Mouse (Mus musculus) layer of hippocampus, adult 2 months (tissue): ENCODE results near the gene Gimap8. TPM values are rescaled to one million over a fixed set of nuclear protein-coding genes. Genes with fewer than 3 reads are reported as not detected.
"Not testable (repeated sequence)": the region's sequence is repeated elsewhere in the genome, so short reads cannot be mapped to it uniquely, and the experiment has no call there.

Source experiments
- DNase-seq, 2 experiments: peaks; one replicate each; pipeline ENCODE4 v3.0.0; 2022; ENCODE audit warnings: low spot score in 2 of 2
- H3K27ac ChIP-seq: fragments of 200-600 bp; 2 replicates; pipeline ENCODE4 v1.8.1; 2022
- H3K4me3 ChIP-seq: fragments of 200-600 bp; 2 replicates; pipeline ENCODE4 v1.8.1; 2022; ENCODE audit warnings: mild to moderate bottlenecking
- CTCF ChIP-seq: fragments of 200-600 bp; conservative IDR thresholded peaks from 2 replicates; pipeline ENCODE4 v1.8.1; 2022; ENCODE audit warnings: antibody characterized with exemption, mild to moderate bottlenecking, moderate library complexity
- total RNA-seq, 2 experiments: library from RNA; stranded (reverse); gene quantifications; 2 replicates each; pipeline ENCODE4 v1.2.3; 2021

The Gimap8 gene
- total RNA-seq, 2 experiments from 2014 or later = 0.81 to 0.97 TPM

DNA sequence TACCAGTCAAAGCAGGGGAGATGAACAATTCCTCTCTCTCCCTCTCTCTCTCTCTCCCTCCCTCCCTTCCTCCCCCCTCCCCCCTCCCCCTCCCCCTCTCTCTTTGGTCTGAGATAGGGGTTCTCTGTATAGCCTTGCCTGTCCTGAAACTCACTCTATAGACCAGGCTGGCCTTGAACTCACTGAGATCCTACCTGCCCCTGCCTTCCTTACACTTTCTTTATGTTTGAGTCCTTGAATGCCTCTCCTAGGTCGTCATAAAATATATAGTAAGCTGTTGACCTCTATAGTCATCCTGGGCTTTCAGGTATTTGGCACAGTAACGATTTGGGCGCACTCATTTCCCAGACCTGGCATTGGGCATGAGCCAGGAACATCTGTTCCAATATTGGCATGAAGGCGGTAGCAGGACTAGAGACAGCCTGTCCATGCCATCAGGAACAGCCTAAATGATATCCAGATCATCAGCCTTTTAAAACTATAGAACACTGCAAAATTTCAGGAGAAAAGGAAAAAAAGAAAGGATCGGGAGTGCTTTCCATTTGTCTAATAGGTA lies 29.9 kb downstream of the Gimap8 start:
- no peak overlapping the region for H3K27ac ChIP-seq
- H3K4me3 ChIP-seq = no peak overlapping the region
- no peak for DNase-seq
- no peak for TF ChIP-seq CTCF

DNA sequence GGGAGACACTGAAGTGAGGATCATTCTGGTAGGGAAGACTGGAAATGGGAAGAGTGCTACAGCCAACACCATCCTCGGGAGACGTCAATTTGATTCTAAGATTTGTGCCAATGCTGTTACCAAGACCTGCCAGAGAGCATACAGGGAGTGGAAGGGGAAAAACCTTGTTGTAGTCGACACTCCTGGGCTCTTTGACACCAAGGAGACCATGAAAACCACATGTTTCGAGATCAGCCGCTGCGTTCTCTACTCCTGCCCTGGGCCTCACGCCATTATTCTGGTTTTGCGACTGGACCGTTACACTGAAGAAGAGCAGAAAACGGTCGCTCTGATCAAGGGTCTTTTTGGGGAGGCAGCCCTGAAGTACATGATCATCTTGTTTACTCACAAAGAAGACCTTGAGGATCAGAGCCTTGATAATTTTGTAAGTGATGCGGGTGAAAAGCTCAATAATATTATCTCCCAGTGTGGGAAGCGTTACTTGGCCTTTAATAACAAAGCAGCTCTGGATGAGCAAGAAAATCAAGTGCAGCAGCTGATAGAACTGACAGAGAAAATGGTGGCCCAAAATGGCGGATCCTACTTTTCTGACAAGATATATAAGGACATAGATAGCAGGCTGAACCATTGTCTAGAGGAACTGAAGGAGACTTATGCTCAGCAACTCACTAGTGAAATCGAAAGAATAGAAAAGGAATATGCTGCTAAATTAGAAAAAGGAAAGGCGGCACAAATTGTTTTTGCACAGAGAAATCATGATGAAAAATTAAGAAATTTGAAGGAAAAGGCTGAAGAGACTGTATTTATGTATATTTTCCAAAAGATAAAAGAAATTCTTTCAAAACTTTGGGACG lies 30.7 kb downstream of the Gimap8 start:
- no peak overlapping the region for H3K4me3 ChIP-seq
- no peak overlapping the region for H3K27ac ChIP-seq
- DNase-seq = no peak
- no peak for TF ChIP-seq CTCF

DNA sequence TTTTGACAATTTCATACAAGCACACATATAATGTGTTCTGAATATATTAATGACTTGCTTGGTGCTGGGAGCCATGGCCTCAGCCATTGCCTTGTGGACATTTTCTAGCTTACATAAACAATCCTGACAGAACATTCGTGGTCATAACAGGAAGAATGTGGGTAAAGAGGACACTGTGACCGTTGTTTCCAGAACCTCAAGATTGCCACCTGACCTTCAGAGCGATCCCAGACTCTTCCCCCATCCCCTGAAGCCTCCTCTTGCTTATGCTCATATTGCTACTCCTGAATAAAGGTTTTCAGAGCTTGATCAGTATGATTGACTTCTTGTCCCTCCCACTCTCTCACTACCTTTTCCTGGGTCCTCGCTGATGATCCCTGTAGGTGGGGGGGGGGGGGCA lies 31.4 kb downstream of the Gimap8 start:
- Histone ChIP-seq H3K27ac (no peak overlapping the region), H3K4me3 (no peak overlapping the region)
- TF ChIP-seq CTCF = no peak
- no peak for DNase-seq

DNA sequence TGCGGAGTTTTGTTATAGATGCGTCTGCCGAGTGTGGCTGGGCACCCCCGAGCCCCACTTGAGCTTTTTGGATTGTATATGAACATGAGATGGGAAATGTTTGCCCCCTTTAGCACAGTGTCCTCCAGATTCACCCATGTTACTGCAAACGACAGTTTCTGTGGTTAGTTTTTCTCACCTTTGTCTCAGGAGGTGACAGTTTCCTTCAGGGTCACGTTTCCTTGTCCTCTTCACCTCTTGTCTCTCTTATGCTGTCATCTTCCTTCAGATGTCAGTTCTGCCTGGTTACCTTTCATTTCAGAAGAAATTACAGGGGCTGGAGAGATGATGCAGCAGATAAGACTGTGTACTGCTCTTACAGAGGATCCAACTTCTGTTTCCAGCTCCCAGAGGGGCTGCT lies 32.7 kb downstream of the Gimap8 start:
- no peak for DNase-seq
- no peak overlapping the region for H3K4me3 ChIP-seq
- H3K27ac ChIP-seq = no peak overlapping the region
- TF ChIP-seq CTCF = no peak

DNA sequence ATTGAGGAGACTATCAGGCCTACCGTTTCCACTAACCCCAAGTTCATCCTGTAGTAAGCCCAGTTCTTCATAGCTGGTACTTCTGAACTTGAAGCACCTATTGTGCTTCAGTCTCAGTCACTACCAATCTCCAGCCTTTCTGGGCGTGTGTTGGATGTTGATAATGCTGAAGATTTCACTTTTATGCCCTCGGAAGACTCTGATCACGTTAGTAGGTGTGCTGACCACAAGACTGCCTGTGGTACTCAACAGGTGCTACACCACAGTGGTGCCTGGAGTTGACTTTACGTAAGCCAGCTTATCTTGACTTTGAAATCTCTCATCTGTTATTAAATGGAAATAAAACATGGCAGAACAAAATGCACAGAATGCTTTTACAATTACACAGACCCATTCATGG lies 33.4 kb downstream of the Gimap8 start:
- Histone ChIP-seq H3K4me3 (no peak overlapping the region), H3K27ac (no peak overlapping the region)
- no peak for DNase-seq
- TF ChIP-seq CTCF = no peak

DNA sequence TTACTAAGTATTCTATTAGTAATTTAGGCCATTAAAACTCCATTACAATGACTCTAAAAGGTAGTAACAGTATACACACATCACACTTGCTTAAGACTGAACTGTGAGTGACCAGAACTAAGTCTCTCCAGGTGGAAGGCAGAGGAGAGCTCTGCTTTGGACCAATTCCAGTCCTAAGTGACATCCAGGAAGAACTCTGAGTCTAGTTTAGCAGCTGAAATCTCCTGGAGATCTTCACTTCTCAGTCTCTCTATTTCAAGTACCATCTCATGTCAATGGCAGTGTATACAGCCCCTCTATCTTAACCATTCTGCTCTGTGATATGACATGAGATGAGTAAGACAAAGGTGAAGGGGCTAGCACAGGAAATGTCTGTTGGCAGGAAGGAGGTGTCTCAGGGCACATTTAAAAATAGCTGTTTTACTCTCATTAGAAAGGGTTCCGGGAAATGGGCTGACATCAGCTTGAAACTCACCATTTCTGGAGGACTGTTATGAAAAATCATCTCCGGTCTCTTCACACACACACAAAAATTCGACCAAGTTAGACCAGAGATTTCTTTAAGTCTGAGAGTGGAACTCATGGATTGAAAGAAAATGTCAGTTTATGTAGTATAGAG lies 34.5 kb downstream of the Gimap8 start:
- TF ChIP-seq CTCF = no peak
- Histone ChIP-seq H3K4me3 (no peak overlapping the region), H3K27ac (no peak overlapping the region)
- no peak for DNase-seq

DNA sequence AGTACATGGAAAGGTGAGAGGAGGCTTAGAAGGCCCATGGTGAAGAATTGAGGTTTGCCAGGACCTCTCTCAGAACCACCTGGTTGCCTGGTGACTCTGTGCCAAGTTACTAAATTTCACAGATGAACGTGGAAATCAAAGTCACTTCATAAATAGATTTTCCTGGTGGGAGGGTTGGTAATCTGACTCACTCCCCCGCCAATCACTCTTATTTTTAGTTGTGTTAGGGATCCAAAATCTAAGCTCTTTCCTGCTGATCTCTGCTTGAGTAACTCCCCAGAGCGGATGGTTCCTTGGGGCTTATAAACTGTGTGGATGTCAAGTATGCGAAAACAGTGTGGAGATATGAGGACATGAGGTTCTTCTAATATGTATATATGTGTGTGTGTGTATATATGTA lies 35.2 kb downstream of the Gimap8 start:
- TF ChIP-seq CTCF = no peak
- peak in 1 of 2 experiments; percentile 4 for DNase-seq
- no peak overlapping the region for H3K4me3 ChIP-seq
- no peak overlapping the region for H3K27ac ChIP-seq

DNA sequence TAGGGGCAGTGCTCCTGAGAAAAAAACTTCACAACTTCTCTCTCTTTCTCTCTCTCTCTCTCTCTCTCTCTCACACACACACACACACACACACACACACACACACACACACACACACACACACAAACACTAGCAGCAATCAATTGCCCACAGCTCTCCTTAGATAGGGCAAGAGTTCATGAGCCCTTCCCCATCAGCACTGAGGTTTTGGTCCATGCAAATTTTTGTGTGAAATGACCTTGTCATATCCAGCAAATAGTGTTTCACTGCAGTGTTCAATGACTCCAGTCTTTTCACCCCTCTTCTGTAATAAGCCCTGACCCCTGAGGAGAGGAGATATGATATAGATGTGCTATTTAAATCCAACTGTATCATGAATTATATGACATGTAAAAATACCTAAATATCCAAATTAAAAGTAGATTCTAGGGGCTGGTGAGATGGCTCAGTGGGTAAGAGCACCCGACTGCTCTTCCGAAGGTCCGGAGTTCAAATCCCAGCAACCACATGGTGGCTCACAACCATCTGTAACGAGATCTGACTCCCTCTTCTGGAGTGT lies 36.3 kb downstream of the Gimap8 start:
- not testable (repeated sequence) for H3K4me3 ChIP-seq, DNase-seq, H3K27ac ChIP-seq

DNA sequence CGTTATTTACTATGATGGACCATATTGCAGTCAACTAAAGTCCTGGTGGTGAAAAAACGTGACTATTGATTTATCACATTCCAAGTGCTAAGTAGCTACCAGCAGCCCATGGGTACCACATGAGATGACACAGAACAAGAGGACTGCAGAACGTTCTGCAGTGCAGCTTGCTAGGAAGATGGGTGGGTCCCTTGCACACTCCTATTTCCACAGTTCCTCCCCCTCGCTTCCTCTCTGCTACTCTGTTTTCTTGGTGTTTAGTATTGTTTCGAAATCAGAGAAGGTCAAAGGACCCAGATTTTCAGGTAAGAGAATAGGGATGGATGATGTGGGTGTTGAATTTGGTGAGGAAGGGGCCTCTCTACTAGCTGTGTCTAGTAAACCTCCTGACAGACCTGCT lies 37.3 kb downstream of the Gimap8 start, which contains the start of gene Gimap4:
TSS of gene Gimap4 (plus strand) at position 231 of the 400 bp plus-strand sequence.
- Histone ChIP-seq H3K27ac (no peak within 1 kb of the TSS), H3K4me3 (no peak within 1 kb of the TSS)
- no peak for DNase-seq
- no peak for TF ChIP-seq CTCF

DNA sequence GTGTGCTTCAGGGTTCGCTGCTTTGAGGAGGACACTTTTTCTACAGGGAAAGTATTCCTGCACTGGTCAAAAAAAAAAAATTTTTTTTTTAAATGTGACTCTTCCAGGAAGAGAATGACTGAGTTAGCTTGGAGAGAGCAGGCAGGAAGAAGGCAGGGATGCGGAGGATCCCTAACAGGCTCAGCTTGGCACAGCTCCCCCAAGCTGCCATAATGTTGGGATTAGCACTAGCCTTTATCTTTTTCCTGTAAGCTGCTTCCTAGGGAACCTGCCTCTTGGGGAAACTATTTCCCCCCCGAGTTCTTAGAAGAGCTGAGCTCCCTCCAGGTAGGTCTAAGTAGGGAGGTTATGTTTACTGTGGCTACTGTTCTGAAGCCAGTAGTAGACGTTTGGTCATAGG lies 37.8 kb downstream of the Gimap8 start:
- Histone ChIP-seq H3K4me3 (no peak overlapping the region), H3K27ac (no peak overlapping the region)
- no peak for TF ChIP-seq CTCF
- DNase-seq = no peak

DNA sequence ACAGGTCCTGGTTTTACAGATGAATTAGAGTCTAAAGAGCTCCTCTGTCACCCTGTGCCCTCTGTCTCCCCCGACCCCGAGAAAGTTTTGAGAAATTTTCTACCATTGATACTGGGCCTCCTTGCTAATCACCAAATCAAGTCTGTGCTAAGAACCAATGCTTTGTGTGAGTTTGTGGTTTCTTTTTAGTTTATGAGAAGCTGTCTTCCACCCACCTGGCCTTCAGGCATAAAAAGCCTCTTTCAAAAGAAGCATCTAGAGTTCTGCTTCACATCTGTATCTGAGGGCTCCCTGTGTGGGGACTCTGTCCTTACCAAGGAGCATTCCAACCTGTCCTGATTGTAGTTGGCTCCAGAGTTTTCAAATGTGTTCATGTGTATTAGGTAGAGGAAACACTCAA lies 38.2 kb downstream of the Gimap8 start:
- TF ChIP-seq CTCF = no peak
- no peak for DNase-seq
- Histone ChIP-seq H3K27ac (no peak overlapping the region), H3K4me3 (no peak overlapping the region)

DNA sequence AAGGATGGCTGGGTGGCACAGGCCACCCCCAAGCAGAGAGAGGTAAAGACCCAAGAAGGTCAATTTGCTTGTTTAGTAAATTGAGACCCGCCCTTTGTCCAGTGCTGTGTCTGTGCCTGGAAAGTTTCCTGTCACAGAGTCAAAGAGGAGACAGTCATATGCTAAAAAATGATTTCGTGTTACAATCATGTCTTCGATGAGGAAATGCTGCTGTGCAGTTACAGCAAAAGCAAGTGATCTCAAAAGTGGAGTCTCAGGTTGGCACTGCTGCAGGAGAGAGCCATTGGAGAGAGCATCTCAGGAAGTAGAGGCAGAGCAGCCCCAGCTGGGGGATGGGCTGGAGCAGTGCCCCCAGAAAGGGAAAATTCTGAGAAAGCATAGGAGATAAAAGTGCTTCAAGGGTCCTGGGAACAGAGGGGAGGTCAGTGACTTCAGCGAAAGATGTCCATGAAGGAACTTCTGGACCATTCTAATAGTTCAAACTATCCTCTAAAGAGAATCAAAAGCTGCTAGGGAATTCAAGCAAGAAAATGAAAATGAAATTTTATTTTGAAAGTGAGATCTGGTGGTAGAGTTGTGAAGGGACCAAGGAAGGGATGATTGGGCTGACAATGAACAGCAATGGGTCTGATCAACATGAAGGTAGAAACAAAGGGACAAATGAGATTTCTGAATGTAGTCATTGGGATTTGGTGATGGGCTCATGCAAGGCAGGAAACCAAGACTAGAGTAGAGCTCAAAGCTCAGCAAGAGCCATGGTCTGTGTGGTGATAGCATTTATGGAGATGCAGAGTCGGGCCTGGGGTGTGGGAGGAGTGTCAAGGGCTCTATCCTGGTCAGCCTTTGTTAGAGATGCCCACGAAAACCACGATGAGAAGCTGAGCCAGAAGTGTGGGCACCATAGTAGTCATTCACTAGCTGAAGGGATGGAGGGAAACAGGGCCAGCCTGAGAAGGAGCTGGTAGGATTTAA lies 38.9 kb downstream of the Gimap8 start:
- TF ChIP-seq CTCF = no peak

More for the DNA sequence above, 38.9 kb downstream of the Gimap8 start:
- no peak overlapping the region for H3K27ac ChIP-seq
- DNase-seq = no peak
- H3K4me3 ChIP-seq = no peak overlapping the region
